Mouse (Mus musculus): ENCODE measurements around the gene Grm5. TPM values are rescaled to one million over a fixed set of nuclear protein-coding genes. Genes with fewer than 3 reads are reported as not detected.

Gene Grm5
- polyA plus RNA-seq, 1 experiment from 2014 or later, result 29.9 TPM

GRCm38 (mm10) chr7:88056438-88056837, 472.5 kb downstream of the Grm5 start:
- DNase-seq (no peak), ATAC-seq (ENCODE audit: low FRiP score, low TSS enrichment) (no peak)
- no peak overlapping the region for H3K27ac ChIP-seq (replicated peaks; ENCODE audit: low read depth, low read length)
- H3K4me3 ChIP-seq (replicated peaks; ENCODE audit: low read depth, low read length), result no peak overlapping the region
- H3K4me2 ChIP-seq (ENCODE audit: low read length), result no peak overlapping the region
- WGBS, result 52% methylated on average over 2 of the region's 2 CpGs
- no peaks in the 10 kb centered on the region for H3K27me3 ChIP-seq (ENCODE audit: control insufficient read depth, insufficient read depth, low read length)
- no peaks in the 10 kb centered on the region for H3K4me1 ChIP-seq (ENCODE audit: control insufficient read depth, insufficient read depth, low read length)
- no peaks in the 10 kb centered on the region for H3K36me3 ChIP-seq (ENCODE audit: control insufficient read depth, insufficient read depth, low read length)
- no peaks in the 10 kb centered on the region for H3K9me3 ChIP-seq (ENCODE audit: control insufficient read depth, low read length)
- no peak overlapping the region for H3K9ac ChIP-seq (replicated peaks; ENCODE audit: low read length)

GRCm38 (mm10) chr7:88091115-88091514, 507.1 kb downstream of the Grm5 start:
- Histone ChIP-seq H3K9me3 (ENCODE audit: control insufficient read depth, low read length) (peaks cover 8% of the 10 kb centered on the region; the same call in 1 of the 2 replicates), H3K4me2 (ENCODE audit: low read length) (no peak overlapping the region), H3K27me3 (ENCODE audit: control insufficient read depth, insufficient read depth, low read length) (no peaks in the 10 kb centered on the region), H3K9ac (replicated peaks; ENCODE audit: low read length) (no peak overlapping the region), H3K4me1 (ENCODE audit: control insufficient read depth, insufficient read depth, low read length) (peaks cover 4% of the 10 kb centered on the region), H3K36me3 (ENCODE audit: control insufficient read depth, insufficient read depth, low read length) (no peaks in the 10 kb centered on the region), H3K4me3 (replicated peaks; ENCODE audit: low read depth, low read length) (no peak overlapping the region), H3K27ac (replicated peaks; ENCODE audit: low read depth, low read length) (no peak overlapping the region)
- peak; percentile 32; the same call in 1 of the 2 replicates for ATAC-seq (ENCODE audit: low FRiP score, low TSS enrichment)
- DNase-seq, result peak; percentile 32

- 42% methylated on average over 1 of the region's 1 CpGs for WGBS
- no peaks in the 10 kb centered on the region for H3K36me3 ChIP-seq (ENCODE audit: control insufficient read depth, insufficient read depth, low read length)
- H3K4me1 ChIP-seq (ENCODE audit: control insufficient read depth, insufficient read depth, low read length), result no peaks in the 10 kb centered on the region
- H3K27ac ChIP-seq (replicated peaks; ENCODE audit: low read depth, low read length), result no peak overlapping the region
- ATAC-seq (ENCODE audit: low FRiP score, low TSS enrichment), result no peak
- no peak overlapping the region for H3K9ac ChIP-seq (replicated peaks; ENCODE audit: low read length)
- no peak overlapping the region for H3K4me3 ChIP-seq (replicated peaks; ENCODE audit: low read depth, low read length)
- no peak overlapping the region for H3K4me2 ChIP-seq (ENCODE audit: low read length)
- no peak for DNase-seq
- H3K27me3 ChIP-seq (ENCODE audit: control insufficient read depth, insufficient read depth, low read length), result no peaks in the 10 kb centered on the region
- no peaks in the 10 kb centered on the region for H3K9me3 ChIP-seq (ENCODE audit: control insufficient read depth, low read length)
Observed at GRCm38 (mm10) chr7:88096536-88097107, 512.7 kb downstream of the Grm5 start.

- H3K4me3 ChIP-seq (replicated peaks; ENCODE audit: low read depth, low read length), result no peak overlapping the region
- H3K36me3 ChIP-seq (ENCODE audit: control insufficient read depth, insufficient read depth, low read length), result no peaks in the 10 kb centered on the region
- peak; percentile 77 for DNase-seq
- H3K27me3 ChIP-seq (ENCODE audit: control insufficient read depth, insufficient read depth, low read length), result no peaks in the 10 kb centered on the region
- no peak overlapping the region for H3K4me2 ChIP-seq (ENCODE audit: low read length)
- WGBS, result 20% methylated on average over 1 of the region's 1 CpGs
- peak; percentile 75; the same call in 1 of the 2 replicates for ATAC-seq (ENCODE audit: low FRiP score, low TSS enrichment)
- H3K9ac ChIP-seq (replicated peaks; ENCODE audit: low read length), result no peak overlapping the region
- no peak overlapping the region for H3K27ac ChIP-seq (replicated peaks; ENCODE audit: low read depth, low read length)
- no peaks in the 10 kb centered on the region for H3K9me3 ChIP-seq (ENCODE audit: control insufficient read depth, low read length)
- H3K4me1 ChIP-seq (ENCODE audit: control insufficient read depth, insufficient read depth, low read length), result no peaks in the 10 kb centered on the region
Observed at GRCm38 (mm10) chr7:88097715-88098114, 513.7 kb downstream of the Grm5 start.

- H3K4me2 ChIP-seq (ENCODE audit: low read length), result no peak overlapping the region
- WGBS, result 80% methylated on average over 6 of the region's 6 CpGs
- DNase-seq (no peak), ATAC-seq (ENCODE audit: low FRiP score, low TSS enrichment) (no peak)
- no peaks in the 10 kb centered on the region for H3K9me3 ChIP-seq (ENCODE audit: control insufficient read depth, low read length)
- H3K9ac ChIP-seq (replicated peaks; ENCODE audit: low read length), result no peak overlapping the region
- H3K4me1 ChIP-seq (ENCODE audit: control insufficient read depth, insufficient read depth, low read length), result no peaks in the 10 kb centered on the region
- H3K27ac ChIP-seq (replicated peaks; ENCODE audit: low read depth, low read length), result no peak overlapping the region
- no peak overlapping the region for H3K4me3 ChIP-seq (replicated peaks; ENCODE audit: low read depth, low read length)
- no peaks in the 10 kb centered on the region for H3K27me3 ChIP-seq (ENCODE audit: control insufficient read depth, insufficient read depth, low read length)
- H3K36me3 ChIP-seq (ENCODE audit: control insufficient read depth, insufficient read depth, low read length), result no peaks in the 10 kb centered on the region
Observed at GRCm38 (mm10) chr7:88116724-88117409, 532.9 kb downstream of the Grm5 start.

GRCm38 (mm10) chr7:88128080-88128848, 544.3 kb downstream of the Grm5 start:
- no peak overlapping the region for H3K9ac ChIP-seq (replicated peaks; ENCODE audit: low read length)
- WGBS, result 91% methylated on average over 8 of the region's 8 CpGs

GRCm38 (mm10) chr7:88129536-88130487, 545.8 kb downstream of the Grm5 start:
- ATAC-seq (ENCODE audit: low FRiP score, low TSS enrichment) (peak; percentile 90), DNase-seq (peak; percentile 80)
- Histone ChIP-seq H3K9me3 (ENCODE audit: control insufficient read depth, low read length) (no peaks in the 10 kb centered on the region), H3K27me3 (ENCODE audit: control insufficient read depth, insufficient read depth, low read length) (no peaks in the 10 kb centered on the region), H3K9ac (replicated peaks; ENCODE audit: low read length) (peak overlapping the region; percentile 64), H3K27ac (replicated peaks; ENCODE audit: low read depth, low read length) (peak overlapping the region; percentile 41; the same call in 1 of the 2 replicates), H3K4me1 (ENCODE audit: control insufficient read depth, insufficient read depth, low read length) (0 out of 2 replicates have a peak, but pooled peaks cover 13% of the 10 kb centered on the region), H3K36me3 (ENCODE audit: control insufficient read depth, insufficient read depth, low read length) (no peaks in the 10 kb centered on the region), H3K4me2 (ENCODE audit: low read length) (peak overlapping the region; percentile 68), H3K4me3 (replicated peaks; ENCODE audit: low read depth, low read length) (peak overlapping the region; percentile 43)
- 7% methylated on average over 41 of the region's 41 CpGs for WGBS

More at GRCm38 (mm10) chr7:88128080-88128848, 544.3 kb downstream of the Grm5 start:
- DNase-seq (no peak), ATAC-seq (ENCODE audit: low FRiP score, low TSS enrichment) (no peak)
- H3K9me3 ChIP-seq (ENCODE audit: control insufficient read depth, low read length), result no peaks in the 10 kb centered on the region
- H3K4me2 ChIP-seq (ENCODE audit: low read length), result no peak overlapping the region
- H3K4me1 ChIP-seq (ENCODE audit: control insufficient read depth, insufficient read depth, low read length), result 0 out of 2 replicates have a peak, but pooled peaks cover 13% of the 10 kb centered on the region
- H3K27ac ChIP-seq (replicated peaks; ENCODE audit: low read depth, low read length), result no peak overlapping the region
- no peaks in the 10 kb centered on the region for H3K36me3 ChIP-seq (ENCODE audit: control insufficient read depth, insufficient read depth, low read length)
- no peaks in the 10 kb centered on the region for H3K27me3 ChIP-seq (ENCODE audit: control insufficient read depth, insufficient read depth, low read length)
- H3K4me3 ChIP-seq (replicated peaks; ENCODE audit: low read depth, low read length), result no peak overlapping the region

- Histone ChIP-seq H3K4me2 (ENCODE audit: low read length) (peak overlapping the region; percentile 68), H3K4me1 (ENCODE audit: control insufficient read depth, insufficient read depth, low read length) (0 out of 2 replicates have a peak, but pooled peaks cover 13% of the 10 kb centered on the region), H3K9ac (replicated peaks; ENCODE audit: low read length) (peak overlapping the region; percentile 64), H3K27ac (replicated peaks; ENCODE audit: low read depth, low read length) (no peak overlapping the region; the same call in 1 of the 2 replicates), H3K9me3 (ENCODE audit: control insufficient read depth, low read length) (no peaks in the 10 kb centered on the region), H3K4me3 (replicated peaks; ENCODE audit: low read depth, low read length) (peak overlapping the region; percentile 43), H3K36me3 (ENCODE audit: control insufficient read depth, insufficient read depth, low read length) (no peaks in the 10 kb centered on the region), H3K27me3 (ENCODE audit: control insufficient read depth, insufficient read depth, low read length) (no peaks in the 10 kb centered on the region)
- no peak for DNase-seq
- WGBS, result 28% methylated on average over 22 of the region's 22 CpGs
- no peak; the same call in 1 of the 2 replicates for ATAC-seq (ENCODE audit: low FRiP score, low TSS enrichment)
Observed at GRCm38 (mm10) chr7:88130488-88130849, 546.5 kb downstream of the Grm5 start.

All from midbrain, embryonic 14.5 days (tissue).